Mouse (Mus musculus) kidney, adult 11 months (tissue): ENCODE data around the gene Cradd.

Experiments
- DNase-seq: peaks from one replicate; pipeline ENCODE4 v3.0.0; 2022

The Cradd gene

DNA sequence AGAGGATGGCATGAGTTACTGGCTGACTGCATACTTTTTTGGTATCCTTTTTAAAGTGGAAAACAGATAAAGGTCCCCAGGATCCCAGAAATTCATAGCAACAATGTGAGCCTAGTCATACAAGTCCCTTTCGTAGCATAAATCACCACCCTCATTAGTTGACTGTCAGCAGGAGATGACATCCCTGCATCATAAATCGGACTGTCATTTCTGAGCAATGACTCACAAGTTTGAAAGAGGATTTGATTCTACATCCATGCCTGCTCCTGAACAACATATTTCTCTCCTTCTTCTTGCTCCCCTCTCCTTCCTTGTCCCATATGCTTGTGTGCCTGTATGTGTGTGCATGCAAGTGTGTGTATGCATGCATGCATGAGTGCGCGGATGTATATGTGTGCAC lies 129.2 kb downstream of the Cradd start:
- no peak for DNase-seq

DNA sequence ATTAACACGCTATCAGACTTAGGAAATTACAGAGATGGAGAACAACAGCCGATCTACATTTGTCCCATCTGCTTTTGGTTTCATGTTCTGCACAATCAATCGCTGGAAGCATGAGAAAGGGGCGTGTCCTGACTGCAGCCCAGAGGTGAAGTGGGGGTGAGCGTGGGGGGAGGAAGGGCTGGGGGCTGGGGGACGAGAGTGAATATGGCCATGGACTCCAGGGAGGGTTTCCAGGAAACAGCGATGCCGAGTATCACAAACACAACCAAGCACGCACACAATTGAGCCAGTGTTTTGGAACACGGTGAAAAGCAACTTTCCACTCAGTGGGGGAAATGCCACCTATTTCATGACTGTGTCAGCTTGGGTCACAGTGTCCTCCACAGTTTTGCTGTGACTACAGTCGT lies 130.1 kb downstream of the Cradd start:
- no peak for DNase-seq

DNA sequence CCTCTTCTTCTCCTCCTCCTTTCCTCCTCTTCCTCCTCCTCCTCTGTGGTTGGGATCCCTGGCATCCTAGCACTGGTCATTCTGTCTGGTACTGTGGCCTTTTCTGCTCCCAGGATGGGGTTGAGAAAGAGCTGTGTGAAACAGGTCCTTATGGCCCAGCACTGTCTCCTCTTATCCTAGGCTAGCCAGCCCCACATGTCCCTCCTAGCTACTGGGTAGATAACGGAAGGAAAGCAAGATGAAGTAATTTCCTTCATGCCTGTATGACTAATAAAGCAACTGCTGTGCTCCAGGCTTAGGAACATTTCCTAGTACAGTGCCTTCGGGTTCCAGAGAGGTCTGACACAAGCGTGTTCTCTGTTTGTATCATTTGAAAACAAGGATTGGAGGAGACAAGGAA lies 132.1 kb downstream of the Cradd start:
- no peak for DNase-seq

DNA sequence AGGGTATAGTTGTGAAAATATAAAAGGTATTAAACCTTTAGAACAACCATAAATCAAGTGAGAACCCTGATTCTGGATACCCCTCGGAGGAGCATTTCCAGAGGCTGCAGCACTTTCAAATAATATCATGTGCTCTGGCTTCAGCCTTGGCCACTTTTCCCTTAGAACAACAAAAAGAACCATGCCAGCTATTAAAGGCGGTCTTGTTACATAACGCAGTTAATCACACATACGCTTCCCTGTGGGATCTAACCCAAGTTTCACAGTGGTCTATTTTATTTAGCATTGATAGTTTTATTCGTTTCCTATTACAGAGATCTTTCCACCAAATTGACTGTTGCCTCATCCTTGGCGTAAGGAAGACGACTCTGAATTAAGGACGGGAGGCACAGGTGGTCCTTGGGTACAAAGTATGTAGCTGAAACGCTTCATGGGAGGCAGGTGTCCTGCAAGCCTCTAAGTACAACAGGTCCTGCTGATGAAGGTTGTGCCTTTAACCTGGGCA lies 132.7 kb downstream of the Cradd start:
- DNase-seq: no peak

DNA sequence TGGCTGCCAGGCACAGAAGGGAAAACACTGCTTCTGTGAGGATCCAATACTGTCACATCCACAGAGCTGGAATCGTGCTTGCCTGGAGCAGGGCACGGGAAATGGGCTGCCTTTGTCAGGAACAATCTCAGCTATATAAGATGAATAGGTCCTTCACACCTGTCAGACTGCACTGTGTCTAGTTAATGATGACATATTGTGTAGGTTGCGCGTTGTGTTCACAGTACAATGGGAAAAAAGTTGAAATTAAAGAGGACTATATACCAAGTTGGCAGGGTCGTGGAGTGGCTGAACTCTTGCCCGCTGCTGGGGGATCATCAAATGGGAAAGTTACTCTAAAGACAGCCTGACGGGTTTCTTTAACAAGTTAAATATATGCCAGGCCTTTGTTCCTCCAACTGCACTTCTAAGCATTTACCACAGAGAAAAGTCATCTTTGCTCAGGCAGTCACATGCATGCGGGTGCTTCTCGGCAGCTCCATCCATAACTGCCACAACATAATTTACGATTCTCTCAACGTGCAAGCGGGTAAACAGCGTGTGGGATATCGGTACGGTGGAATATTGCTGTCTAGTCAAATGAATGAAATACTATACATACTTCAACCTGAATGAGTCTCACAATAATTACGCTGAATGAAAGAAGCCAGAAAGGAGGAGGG lies 134.3 kb downstream of the Cradd start:
- DNase-seq: no peak

DNA sequence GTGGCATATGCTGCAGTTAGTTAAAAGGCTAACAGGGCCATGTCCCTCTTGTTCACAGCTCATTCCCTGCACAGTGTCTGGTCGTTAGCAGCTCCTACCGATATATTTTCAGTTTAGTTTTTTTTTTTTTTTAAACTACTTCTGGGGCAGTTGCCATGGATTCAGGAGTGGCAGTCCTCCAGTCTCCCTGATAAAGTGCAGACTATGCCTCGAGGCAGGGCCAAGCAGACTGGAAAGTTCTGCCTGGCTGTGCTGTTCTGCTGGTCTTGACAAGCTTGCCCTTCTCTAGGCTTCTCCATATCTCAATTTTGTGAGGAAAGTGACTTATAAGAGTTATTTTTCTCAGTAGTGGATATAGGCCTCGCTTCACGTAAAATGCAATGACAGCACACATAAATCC lies 139.7 kb downstream of the Cradd start:
- no peak for DNase-seq

DNA sequence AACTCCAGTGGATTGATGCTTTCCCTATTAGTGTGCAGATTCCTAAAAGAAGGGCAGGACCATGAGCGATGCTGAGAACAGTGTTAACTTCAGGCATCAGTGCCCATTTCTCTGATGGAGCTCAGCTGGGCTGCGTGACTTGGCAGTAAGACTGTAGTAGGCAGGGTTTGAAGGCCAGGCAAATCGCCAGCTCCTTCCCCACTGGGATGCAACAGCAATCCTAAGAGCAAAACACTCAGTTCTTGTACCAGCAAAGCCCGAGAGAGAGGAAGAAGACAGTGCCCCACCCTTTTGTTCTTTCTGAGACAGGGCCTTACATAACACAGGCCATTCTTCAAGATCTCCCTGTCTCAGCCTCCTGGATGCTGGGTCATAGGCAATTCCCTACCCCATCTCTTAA lies 140.9 kb downstream of the Cradd start:
- DNase-seq: peak; percentile 72

DNA sequence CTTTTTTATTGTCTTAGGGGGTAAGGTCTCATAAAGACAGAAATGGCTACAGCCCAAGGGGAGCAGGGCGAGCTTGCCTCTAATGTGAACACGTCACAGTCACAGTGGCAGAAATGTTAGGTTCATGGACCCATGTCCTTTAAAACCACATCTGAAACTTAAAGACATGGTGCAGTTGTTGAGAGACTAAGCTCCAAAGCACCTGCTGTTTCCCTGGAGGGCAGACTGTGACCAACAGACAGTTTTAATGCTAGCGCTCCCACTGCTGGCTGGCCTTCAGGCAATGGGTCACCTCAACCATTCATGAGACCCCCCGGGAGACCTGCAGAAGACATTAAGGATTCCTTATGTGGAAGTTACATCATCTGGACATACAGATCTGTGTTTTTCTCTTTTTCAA lies 141.5 kb downstream of the Cradd start:
- no peak for DNase-seq

DNA sequence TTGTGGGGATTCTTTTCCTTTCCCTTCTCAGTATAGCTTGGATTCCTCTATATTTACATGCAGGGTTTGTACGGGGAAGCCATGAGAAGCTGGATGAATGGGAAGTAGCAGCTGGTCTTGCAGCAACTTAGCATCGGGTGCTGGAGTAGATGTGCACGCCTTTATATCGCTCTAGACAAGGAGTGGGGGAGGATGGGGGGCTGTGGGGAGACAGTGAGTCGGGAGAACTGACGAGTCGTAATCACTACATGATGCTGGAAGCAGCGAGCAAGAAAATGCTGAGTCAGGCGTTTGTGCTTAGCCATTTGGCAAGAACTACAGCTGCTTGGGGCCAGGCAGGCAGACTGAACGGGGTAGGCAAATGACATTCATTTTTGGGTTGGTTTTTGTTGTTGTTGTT lies 142.4 kb downstream of the Cradd start:
- DNase-seq: no peak

DNA sequence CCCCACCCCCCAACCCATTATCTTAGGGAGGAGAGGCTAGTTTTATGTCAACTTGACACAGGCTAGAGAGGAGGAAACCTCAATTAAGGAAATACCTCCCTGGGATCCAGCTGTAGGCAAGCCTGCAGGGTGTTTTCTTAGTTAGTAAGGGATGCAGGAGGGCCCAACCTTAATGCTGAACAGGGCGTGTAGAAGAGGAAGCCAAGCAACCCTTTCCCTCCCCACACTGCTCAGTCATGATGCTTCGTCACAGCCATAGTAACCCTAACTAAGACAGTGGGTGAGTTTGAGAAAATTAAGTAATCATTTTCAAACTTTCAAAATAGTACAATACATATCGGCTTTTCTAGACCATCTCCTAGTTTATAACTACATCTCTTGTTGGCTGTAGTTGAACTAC lies 143.0 kb downstream of the Cradd start:
- DNase-seq: no peak

DNA sequence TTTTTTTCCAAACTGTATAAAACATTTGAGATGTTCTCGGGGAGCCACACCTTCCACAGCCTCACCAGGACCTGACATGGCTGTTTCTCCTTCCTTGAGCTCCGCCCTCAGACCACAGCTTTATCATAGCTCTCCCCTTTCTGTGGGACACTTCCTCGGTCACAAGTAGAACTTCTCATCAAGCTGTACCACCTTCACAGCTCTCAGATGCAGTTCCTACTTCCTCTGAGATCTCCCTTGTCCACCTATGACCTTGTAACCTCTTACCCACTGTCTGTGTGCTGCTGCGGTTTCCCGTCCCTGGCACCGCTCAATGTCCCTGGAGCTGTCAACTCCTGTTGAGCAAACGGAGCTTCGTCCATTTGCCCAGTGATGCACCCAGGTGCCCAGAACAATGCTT lies 143.8 kb downstream of the Cradd start:
- no peak for DNase-seq

DNA sequence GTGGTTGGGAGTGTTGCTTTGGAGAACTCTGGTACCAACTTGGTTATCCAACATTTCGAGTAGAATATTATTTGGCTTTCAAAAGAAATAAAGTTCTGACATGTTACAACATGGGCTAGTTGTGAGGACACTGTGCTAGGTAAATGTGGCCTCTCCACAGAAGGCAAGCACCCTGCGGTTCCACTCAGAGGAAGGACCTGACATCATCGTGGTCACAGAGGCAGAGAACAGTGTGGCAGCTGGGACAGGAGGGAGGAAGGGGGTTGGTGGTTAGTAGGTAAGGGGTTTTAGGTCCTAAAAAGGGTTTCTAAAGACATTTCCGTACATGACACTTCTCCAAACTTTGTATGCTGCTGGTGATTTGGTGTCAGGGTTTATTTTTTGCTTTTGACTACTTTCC lies 145.1 kb downstream of the Cradd start:
- DNase-seq: no peak

DNA sequence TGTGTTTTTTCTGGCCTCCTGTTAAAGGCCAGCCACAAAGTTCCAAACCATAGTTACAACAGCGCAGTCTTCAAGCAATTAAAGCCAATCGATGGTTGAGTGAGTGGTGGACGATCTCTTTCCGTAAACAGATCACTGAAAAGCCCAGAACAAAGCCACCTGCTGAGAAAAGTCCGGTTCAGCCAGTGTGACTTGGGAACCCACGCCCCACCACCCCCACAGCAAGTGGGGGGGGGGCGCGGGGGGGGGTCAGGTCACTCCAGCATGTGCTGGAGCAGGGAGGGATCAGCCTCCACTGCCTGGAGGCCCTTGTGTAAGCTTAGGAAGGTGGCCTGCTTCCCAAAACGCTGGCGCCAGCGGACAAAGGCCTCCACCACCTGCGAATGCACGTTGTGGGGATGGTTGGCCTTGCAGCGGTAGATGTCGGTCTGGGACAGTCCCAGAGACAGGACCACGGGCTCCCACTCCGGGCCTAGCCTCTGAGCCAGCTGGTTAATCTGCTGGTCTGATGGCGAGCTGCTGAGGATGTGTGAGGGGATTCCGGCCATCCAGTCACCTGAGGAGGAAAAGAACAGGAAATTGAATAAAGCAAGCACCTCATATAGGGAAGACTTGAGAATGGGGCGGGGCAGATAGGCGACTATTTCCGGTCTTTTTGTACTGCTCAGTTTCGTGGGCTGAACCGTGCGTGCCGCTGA lies 148.4 kb downstream of the Cradd start:
- no peak for DNase-seq

DNA sequence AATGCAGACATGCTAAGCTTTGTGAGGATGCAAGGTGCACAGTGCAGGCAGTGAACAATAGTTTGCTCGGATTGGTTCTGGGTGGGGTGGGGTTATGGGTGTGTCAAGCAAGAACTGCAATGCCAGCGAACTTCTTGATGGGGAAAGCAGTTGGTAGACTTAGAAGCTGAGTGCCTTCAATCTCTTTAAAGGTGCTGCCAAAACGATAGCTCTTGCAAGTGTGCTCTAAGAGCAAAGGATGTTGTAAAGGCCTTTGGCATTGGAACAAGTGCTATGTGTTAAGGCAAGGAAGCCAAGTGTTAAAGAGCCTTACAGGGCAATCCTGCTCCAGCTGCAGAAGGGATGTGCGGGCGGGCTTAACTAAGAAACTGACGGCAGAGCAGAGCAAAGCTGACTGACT lies 149.7 kb downstream of the Cradd start:
- no peak for DNase-seq

DNA sequence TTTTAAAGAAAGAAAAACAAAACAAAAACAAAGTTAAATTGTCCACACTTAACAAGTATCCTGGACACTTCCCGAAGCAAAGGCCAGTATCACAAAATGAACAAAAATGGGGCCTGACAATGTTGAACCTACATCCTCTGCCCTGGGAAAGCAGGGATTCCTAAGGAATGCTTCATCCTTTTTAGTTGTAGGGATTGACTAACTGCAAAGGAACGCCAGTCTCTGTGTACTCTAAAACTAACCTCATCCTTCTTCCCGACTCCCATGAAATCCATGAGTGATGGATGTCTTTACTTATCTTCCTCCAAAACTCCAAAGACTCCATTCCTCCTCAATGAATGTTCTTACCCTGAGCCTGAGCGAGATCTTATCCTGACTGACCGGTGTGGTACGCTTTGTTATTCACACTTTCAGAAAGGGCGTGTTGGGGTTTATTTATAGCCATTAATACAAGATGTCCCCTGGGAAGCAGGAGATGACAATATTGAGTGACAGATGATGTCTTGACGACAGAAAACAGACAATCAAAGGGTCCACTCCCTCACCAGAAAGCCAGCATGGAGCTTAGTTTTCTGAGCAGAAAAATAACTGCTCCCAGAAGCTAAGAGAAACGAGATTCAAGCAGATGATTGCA lies 153.1 kb downstream of the Cradd start:
- no peak for DNase-seq

DNA sequence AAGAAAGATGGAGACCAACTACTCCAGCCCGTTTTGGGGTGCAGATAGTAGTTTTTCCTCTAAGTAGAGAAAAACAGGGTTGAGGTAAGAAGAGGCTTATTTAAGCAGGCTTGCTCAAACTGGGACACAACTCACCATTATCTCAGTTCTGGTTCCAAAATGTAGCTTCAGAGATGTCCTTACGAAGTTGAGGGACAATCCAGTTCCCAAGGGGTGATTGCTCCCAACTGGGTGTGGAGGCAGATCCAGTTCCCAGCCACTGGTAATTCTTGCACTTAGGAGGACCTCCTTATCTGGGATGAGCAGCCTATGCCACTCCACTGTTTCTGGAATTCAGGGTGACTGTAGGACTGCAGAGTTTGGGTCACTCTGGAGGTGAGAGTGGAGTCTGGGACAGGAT lies 159.0 kb downstream of the Cradd start:
- DNase-seq: no peak

DNA sequence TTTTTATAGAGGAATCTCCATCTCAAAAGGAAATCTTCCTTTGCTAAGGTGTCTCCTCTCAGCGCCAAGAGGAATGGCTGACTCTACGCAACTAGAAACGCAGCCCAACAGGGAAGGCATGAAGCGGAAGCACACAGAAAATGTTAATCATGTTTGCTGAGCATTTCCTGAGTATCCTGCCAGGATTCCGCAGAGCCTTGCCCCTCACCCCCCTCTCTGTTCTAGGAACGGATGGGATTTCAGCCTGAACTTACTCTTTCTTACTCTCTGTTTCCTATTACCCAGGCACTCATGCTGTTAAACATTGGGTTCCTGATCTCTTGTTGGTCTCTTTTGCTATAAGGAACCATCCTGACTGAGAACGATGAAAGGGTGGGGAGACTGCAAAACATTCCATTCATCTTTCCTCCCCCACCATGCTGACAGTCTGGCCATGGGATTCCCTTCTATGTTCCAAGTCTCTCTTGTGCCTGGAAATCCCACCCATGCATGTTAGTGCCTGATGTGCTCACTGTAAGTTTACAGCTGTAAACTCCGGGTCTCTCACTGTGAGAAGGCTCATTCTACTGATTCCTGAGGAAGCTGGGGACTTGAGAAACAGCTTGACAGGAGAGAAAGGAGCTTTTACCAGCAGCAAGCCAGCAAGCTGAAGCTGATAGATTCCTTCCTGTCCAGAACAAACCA lies 161.1 kb downstream of the Cradd start:
- peak; percentile 27 for DNase-seq

DNA sequence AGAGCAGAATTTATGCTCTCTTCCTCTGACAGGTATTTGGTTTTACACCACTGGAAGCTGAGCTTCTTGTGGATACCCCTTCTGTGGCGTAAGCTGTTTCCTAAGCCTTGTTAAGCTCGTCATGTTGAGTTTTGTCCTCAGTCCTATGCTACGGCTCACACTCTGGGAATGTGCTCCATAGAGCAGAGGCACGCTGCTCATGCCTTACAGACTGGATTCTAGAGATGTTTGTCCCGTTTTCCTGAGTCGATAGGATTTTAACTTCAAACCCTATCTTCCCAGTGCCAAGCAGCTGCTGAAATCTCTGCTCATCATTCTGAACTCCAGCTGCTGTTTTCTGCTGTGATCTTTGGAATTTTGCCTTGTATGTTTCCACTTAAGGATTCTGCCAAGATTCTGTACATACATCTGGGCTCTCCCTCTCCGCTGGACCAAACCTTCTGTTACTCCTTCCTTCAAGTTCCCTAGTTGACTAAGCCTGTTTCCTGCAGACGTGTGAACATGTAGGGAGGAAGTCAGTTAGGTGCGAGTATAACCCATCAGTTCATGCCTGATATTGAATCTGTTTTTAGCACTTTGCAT lies 164.2 kb downstream of the Cradd start:
- DNase-seq: no peak

DNA sequence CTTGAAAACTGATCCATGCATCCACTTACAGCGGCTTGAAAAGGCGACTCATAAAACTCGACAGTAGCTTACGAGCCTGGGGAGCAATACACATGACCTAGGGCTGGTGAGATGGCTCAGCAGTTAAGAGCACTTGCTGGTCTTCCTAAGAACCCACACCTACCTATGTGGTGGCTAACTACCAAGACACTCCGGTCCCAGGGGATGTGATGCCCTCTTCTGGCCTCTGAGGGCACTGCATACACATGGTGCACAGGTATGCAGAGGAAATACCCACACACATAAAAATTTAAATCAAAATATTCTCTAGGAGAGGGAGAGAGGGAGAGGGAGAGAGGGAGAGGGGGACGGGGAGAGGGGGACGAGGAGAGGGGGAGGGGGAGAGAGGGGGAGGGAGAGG lies 167.5 kb downstream of the Cradd start:
- DNase-seq: no peak

DNA sequence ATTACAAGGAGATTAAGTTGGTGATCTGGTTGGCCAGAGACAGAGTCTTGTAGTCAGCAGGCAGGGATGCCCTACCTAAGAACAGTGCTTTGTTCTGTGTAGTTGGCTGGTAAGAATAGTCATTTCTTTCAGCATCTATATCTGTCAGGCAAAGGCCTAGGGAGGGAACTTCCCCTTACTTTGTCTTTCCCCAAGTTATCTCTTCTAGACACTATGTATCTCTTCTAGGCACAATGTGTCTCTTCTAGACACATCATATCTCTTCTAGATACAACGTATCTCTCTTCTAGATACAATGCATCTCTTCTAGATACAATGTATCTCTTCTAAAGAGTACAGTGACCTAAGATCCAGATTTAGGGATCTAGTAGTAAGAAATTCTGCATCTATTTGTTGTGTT lies 169.3 kb downstream of the Cradd start:
- no peak for DNase-seq

DNA sequence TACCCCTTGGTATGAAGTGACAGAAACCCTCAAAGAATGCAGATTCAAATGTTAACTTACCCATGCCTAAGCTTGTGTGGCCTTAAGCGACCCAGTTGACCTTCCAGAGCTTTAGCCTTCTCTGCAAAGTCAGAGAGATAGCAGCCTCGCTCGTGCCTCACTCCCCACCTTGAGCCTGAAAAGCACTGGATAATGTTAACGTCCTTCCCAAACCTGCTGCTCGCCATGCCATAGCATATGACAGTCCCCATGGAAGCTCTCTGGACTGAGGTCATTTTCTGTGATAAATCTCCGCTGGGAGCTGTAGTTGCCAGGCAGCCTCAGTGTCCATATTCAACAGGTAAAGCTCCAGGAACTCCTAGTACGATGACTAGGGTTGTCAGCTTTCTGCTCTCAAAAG lies 170.7 kb downstream of the Cradd start:
- DNase-seq: no peak

DNA sequence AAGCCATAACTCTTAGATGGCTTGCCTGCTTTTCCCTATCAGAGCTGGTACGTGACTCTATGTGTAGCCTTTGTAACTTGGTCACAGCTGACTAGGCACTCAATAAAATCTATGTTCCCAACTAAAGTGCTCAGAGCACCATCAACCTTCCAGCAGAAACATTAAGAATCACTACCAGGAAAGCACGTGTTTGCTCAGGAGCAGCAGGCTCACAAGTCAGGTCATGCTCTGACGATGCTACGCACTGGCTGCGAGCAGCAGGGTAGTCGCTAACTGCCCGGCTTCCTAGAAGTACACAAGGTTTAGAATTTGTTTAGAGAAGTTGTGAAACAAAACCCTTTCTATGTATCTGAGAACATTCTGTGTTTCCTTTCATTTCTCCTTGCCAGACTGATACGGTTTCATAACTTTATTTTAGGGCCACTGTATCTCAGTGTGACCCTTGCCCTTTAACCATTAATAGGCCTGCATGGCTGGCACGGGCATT lies 171.4 kb downstream of the Cradd start:
- DNase-seq: peak; percentile 58
